9 mouse cellular contexts compared by ENCODE assay signal in genomic region chr10:42152426-42153205, GRCm38 (mm10).
DNase-seq lines count a peak whose midpoint lies in the region; ATAC-seq lines count a peak whose summit lies in the region.
"Had no signal": no experiment of that assay in that cellular context is flagged by ENCODE, and none has a peak within 500 bp of the region (broad histone marks: within the 10 kb centered on the region; RNA-seq: fewer than 3 reads in every experiment).

No protein-coding gene starts in this region.

- DNase-seq in kidney, adult 8-10 months: no peak
- peak; percentile 31 for DNase-seq in brain, adult 2 months (ENCODE audit: low read depth, low spot score)
- DNase-seq in frontal cortex, postnatal 36 days (ENCODE audit: low spot score in 2 of 2): peak; percentile 24 to 46
- peak; percentile 52 for DNase-seq in limb, embryonic 11.5 days (ENCODE audit: low spot score)
- DNase-seq in thymus, postnatal 25 days: no peak
- DNase-seq in gastrocnemius, adult 18-20 months (ENCODE audit: low spot score): no peak

- no peak overlapping the region for H3K4me3 ChIP-seq in kidney, embryonic 16.5 days (ENCODE audit: low read length)
- H3K4me3 ChIP-seq in limb, embryonic 11.5 days (ENCODE audit: low read depth, low read length): no peak overlapping the region
- H3K4me3 ChIP-seq: heart, embryonic 15.5 days; myocyte had no signal

- no peaks in the 10 kb centered on the region for H3K36me3 ChIP-seq in kidney, embryonic 16.5 days (ENCODE audit: insufficient read depth, low read length)
- H3K36me3 ChIP-seq in limb, embryonic 11.5 days (ENCODE audit: control insufficient read depth, insufficient read depth, low read length): no peaks in the 10 kb centered on the region
- H3K36me3 ChIP-seq: heart, embryonic 15.5 days had no signal

- H3K9ac ChIP-seq in kidney, embryonic 16.5 days (replicated peaks; ENCODE audit: low read length): no peak overlapping the region
- peak overlapping the region; percentile 48; the same call in 1 of the 2 replicates for H3K9ac ChIP-seq in limb, embryonic 11.5 days (ENCODE audit: low read length)
- H3K9ac ChIP-seq: heart, embryonic 15.5 days had no signal

- H3K9me3 ChIP-seq in kidney, embryonic 16.5 days (ENCODE audit: low read length): peaks cover 4% of the 10 kb centered on the region
- H3K9me3 ChIP-seq in limb, embryonic 11.5 days (ENCODE audit: control insufficient read depth, low read length): no peaks in the 10 kb centered on the region
- H3K9me3 ChIP-seq: heart, embryonic 15.5 days had no signal

- H3K27ac ChIP-seq in kidney, embryonic 16.5 days (ENCODE audit: low read length): peak overlapping the region; percentile 19
- peak overlapping the region; percentile 58 for H3K27ac ChIP-seq in limb, embryonic 11.5 days (replicated peaks; ENCODE audit: low read depth, low read length)
- H3K27ac ChIP-seq: heart, embryonic 15.5 days had no signal

- WGBS in kidney, embryonic 16.5 days: 28% methylated on average over 14 of the region's 14 CpGs
- WGBS in limb, embryonic 11.5 days: 38% methylated on average over 14 of the region's 14 CpGs

- H3K27me3 ChIP-seq in kidney, embryonic 16.5 days (ENCODE audit: insufficient read depth, low read length): no peaks in the 10 kb centered on the region
- H3K27me3 ChIP-seq in limb, embryonic 11.5 days (ENCODE audit: control insufficient read depth, insufficient read depth, low read length): no peaks in the 10 kb centered on the region
- H3K27me3 ChIP-seq: heart, embryonic 15.5 days had no signal

- H3K4me2 ChIP-seq in kidney, embryonic 16.5 days (replicated peaks; ENCODE audit: low read depth, low read length): no peak overlapping the region
- H3K4me2 ChIP-seq in limb, embryonic 11.5 days (ENCODE audit: low read depth, severe bottlenecking): no peak overlapping the region
- H3K4me2 ChIP-seq: heart, embryonic 15.5 days had no signal

- peaks cover 9% of the 10 kb centered on the region; the same call in 1 of the 2 replicates for H3K4me1 ChIP-seq in kidney, embryonic 16.5 days (ENCODE audit: insufficient read depth, low read length)
- peaks cover 5% of the 10 kb centered on the region; the same call in 1 of the 2 replicates for H3K4me1 ChIP-seq in limb, embryonic 11.5 days (ENCODE audit: control insufficient read depth, insufficient read depth, low read length)

- peak; percentile 79 for ATAC-seq in kidney, embryonic 16.5 days (ENCODE audit: low FRiP score, low TSS enrichment)
- no peak for ATAC-seq in limb, embryonic 11.5 days (ENCODE audit: insufficient number of reproducible peaks, low FRiP score, low TSS enrichment, low read depth)

Comparison
In these comparisons a context has a peak if more than half of its experiments do, and no peak if none do; other contexts are left out.
1. DNase-seq: peak in brain, adult 2 months (single experiment), frontal cortex, postnatal 36 days (2 of 2) and limb, embryonic 11.5 days (single experiment); none in kidney, adult 8-10 months (0 of 2), thymus, postnatal 25 days (single experiment) and gastrocnemius, adult 18-20 months (single experiment).